Mouse (Mus musculus): ENCODE data around the gene Trappc6a. TPM values are rescaled to one million over a fixed set of nuclear protein-coding genes. Genes with fewer than 3 reads are reported as not detected.
A peak's percentile ranks its signal among the peaks of the same experiment; 100 is the strongest.

The Trappc6a gene
- total and polyA plus RNA-seq, 3 experiments: 41.1 to 201 (median 72.2) TPM

DNA sequence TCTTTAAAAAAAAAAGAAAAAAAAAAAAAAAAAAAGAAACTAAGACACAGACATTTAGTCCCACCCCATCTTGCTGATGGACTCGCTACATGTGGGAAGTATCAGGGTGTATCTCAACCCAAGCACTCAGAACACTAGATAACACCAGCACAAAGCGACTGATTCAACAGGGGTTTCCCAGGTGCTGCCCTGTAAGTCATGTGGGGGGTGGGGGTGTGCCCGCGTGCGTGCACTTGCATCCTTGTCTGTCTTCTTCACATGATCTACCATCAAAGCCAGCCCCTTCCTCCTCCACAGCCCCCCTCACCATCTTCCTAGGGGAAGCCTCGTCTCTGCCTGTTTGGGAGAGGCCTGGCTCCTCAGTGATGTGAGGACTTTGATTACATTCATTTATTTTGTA lies 4.2 kb downstream of the Trappc6a start:
- H3K27me3 ChIP-seq (replicated peaks): no peaks in the 10 kb centered on the region
- dilution Hi-C loops (cut with MboI; ENCODE audit: extremely low pct_ligation_motif_present, extremely low pct_unique_long_range_greater_than_20kb, low sequenced_read_pairs): no loop called here
- peak; percentile 89 for TF ChIP-seq BHLHE40 (IDR thresholded peaks at IDR 0.05; ENCODE audit: low read depth, low read length)
- TF ChIP-seq TBP (conservative IDR thresholded peaks at IDR 0.05; ENCODE audit: low read depth, low read length): no peak
- 0 out of 2 replicates have a peak, but pooled peaks have one; percentile 56 for TF ChIP-seq MYC (IDR thresholded peaks at IDR 0.05; ENCODE audit: low read depth, low read length)
- peak; percentile 25 for TF ChIP-seq ETS1 (conservative IDR thresholded peaks at IDR 0.05; ENCODE audit: low read depth, low read length)
- TF ChIP-seq USF1 (IDR thresholded peaks at IDR 0.05; ENCODE audit: low read depth, low read length): peak; percentile 24
- TF ChIP-seq ZC3H11A (IDR thresholded peaks at IDR 0.05; ENCODE audit: low read depth, low read length): no peak
- TF ChIP-seq ZNF384 (IDR thresholded peaks at IDR 0.05; ENCODE audit: low read depth, low read length): peak; percentile 74
- TF ChIP-seq EP300 (IDR thresholded peaks at IDR 0.05; ENCODE audit: low read length): 0 out of 2 replicates have a peak, but pooled peaks have one; percentile 32
- 0 out of 2 replicates have a peak, but pooled peaks have one; percentile 17 for TF ChIP-seq IRF4 (IDR thresholded peaks at IDR 0.05; ENCODE audit: low read depth, low read length)
- TF ChIP-seq TCF12 (IDR thresholded peaks at IDR 0.05; ENCODE audit: low read depth, low read length): no peak
- TF ChIP-seq ZMIZ1 (IDR thresholded peaks at IDR 0.05; ENCODE audit: low read depth, low read length): no peak
- no peak for TF ChIP-seq JUND (conservative IDR thresholded peaks at IDR 0.05; ENCODE audit: low read depth, low read length)
- TF ChIP-seq E2F4 (IDR thresholded peaks at IDR 0.05; ENCODE audit: insufficient replicate concordance, low read depth, low read length): no peak
- no peak for TF ChIP-seq CHD2 (IDR thresholded peaks at IDR 0.05; ENCODE audit: low read length)
- TF ChIP-seq HCFC1 (IDR thresholded peaks at IDR 0.05; ENCODE audit: low read depth, low read length): no peak
- TF ChIP-seq KAT2A (IDR thresholded peaks at IDR 0.05; ENCODE audit: insufficient replicate concordance, low read length): 0 out of 2 replicates have a peak, but pooled peaks have one; percentile 42
- peak; percentile 58; the same call in 1 of the 2 replicates for TF ChIP-seq MAX (IDR thresholded peaks at IDR 0.05; ENCODE audit: low read length)
- TF ChIP-seq MAFK (IDR thresholded peaks at IDR 0.05; ENCODE audit: insufficient replicate concordance, low read length): 0 out of 2 replicates have a peak, but pooled peaks have one; percentile 25
- peaks cover 30 to 72% of the 10 kb centered on the region in 2 experiments for H3K4me1 ChIP-seq (ENCODE audit: control insufficient read depth in 1 of 2, insufficient read depth in 2 of 2)
- H3K4me3 ChIP-seq (replicated peaks in 1 of 3; ENCODE audit: low read depth in 2 of 3, low read length in 2 of 3, poor library complexity in 1 of 3): peak overlapping the region in 1 of 3 experiments; percentile 17
- no peak overlapping the region; the same call in 1 of the 2 replicates for H3K9ac ChIP-seq (ENCODE audit: insufficient read depth, low read depth)
- H3K79me2 ChIP-seq (replicated peaks; ENCODE audit: control insufficient read depth, extremely low read depth, insufficient read depth, poor library complexity, severe bottlenecking): peaks cover 14% of the 10 kb centered on the region
- peaks cover 0 to 29% of the 10 kb centered on the region in 2 experiments for H3K36me3 ChIP-seq (replicated peaks in 1 of 2; ENCODE audit: control insufficient read depth in 1 of 2, insufficient read depth in 1 of 2, low read length in 1 of 2)
- peak; percentile 69 for DNase-seq (ENCODE audit: extremely low read depth)
- no peaks in the 10 kb centered on the region for H3K9me3 ChIP-seq (replicated peaks; ENCODE audit: low read length)
- H3K27ac ChIP-seq (ENCODE audit: insufficient read depth, low read depth): peak overlapping the region; percentile 69
- in situ Hi-C loops (cut with MboI; ENCODE audit: low pct_ligation_motif_present, low pct_unique_long_range_greater_than_20kb, low sequenced_read_pairs): no loop called here
- peak overlapping the region; percentile 54; the same call in 1 of the 2 replicates for H3K4me2 ChIP-seq (ENCODE audit: insufficient read depth, low read depth, poor library complexity, severe bottlenecking)

DNA sequence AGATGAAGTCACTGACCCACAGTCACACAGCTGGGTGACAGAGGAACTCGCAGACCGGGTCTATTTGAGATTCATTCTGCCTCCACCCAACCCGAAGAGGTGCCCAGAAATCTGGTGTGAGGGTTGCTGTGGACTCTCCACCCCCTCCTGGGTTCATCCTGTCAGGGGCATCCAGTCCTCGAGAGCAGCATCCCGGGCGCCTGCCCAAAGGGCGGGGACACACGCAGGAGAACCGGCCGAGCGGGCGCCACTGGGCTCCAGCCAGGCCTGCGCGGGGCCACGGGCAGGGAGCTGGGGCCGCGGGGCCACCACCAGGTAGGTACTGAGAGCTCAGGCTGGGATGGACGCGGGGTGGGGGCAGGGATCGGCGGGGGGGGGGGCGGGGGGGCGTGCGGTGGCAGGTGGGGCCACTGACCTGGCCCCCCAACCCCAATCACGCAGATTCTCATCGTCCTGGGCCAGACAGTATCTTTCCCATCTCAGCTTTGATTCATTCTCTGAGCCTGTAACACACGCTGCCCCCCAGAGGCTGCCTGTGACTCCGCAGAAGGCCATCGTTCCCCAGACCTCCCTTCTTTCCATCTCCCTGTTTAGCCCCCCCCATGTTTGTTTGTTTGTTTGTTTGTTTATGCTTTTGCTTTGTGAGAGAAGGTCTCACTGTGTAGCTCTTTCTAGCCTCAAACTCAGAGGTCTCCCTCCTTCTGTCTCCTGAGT lies 9.6 kb downstream of the Trappc6a start, which contains the start of gene Nkpd1:
Nkpd1 (plus strand) TSS at position 187 of the 714 bp plus-strand sequence.
- Histone ChIP-seq H3K9ac (ENCODE audit: insufficient read depth, low read depth) (0 out of 2 replicates have a peak within 1 kb of the TSS, but pooled peaks have one; percentile 8), H3K27ac (ENCODE audit: insufficient read depth, low read depth) (no peak within 1 kb of the TSS), H3K4me3 (replicated peaks in 1 of 3; ENCODE audit: low read depth in 2 of 3, low read length in 2 of 3, poor library complexity in 1 of 3) (peak within 1 kb of the TSS in 1 of 3 experiments; percentile 48), H3K27me3 (replicated peaks) (no peaks in the 10 kb centered on the region), H3K79me2 (replicated peaks; ENCODE audit: control insufficient read depth, extremely low read depth, insufficient read depth, poor library complexity, severe bottlenecking) (no peaks in the 10 kb centered on the region), H3K36me3 (replicated peaks in 1 of 2; ENCODE audit: control insufficient read depth in 1 of 2, insufficient read depth in 1 of 2, low read length in 1 of 2) (peaks cover under 1 to 44% of the 10 kb centered on the region in 2 experiments), H3K4me1 (ENCODE audit: control insufficient read depth in 1 of 2, insufficient read depth in 2 of 2) (peaks cover 21 to 64% of the 10 kb centered on the region in 2 experiments), H3K4me2 (ENCODE audit: insufficient read depth, low read depth, poor library complexity, severe bottlenecking) (peak within 1 kb of the TSS; percentile 46), H3K9me3 (replicated peaks; ENCODE audit: low read length) (peaks cover under 1% of the 10 kb centered on the region)
- DNase-seq (ENCODE audit: extremely low read depth): peak; percentile 27
- in situ Hi-C loops (cut with MboI; ENCODE audit: low pct_ligation_motif_present, low pct_unique_long_range_greater_than_20kb, low sequenced_read_pairs) (no loop called here), dilution Hi-C loops (cut with MboI; ENCODE audit: extremely low pct_ligation_motif_present, extremely low pct_unique_long_range_greater_than_20kb, low sequenced_read_pairs) (no loop called here)
- TF ChIP-seq EP300 (IDR thresholded peaks at IDR 0.05; ENCODE audit: low read length): no peak
- TF ChIP-seq ZNF384 (IDR thresholded peaks at IDR 0.05; ENCODE audit: low read depth, low read length): no peak
- no peak for TF ChIP-seq USF2 (conservative IDR thresholded peaks at IDR 0.05; ENCODE audit: low read depth, low read length)
- TF ChIP-seq CHD1 (IDR thresholded peaks at IDR 0.05; ENCODE audit: low read depth, low read length): no peak
- peak; percentile 46 for TF ChIP-seq SMC3 (IDR thresholded peaks at IDR 0.05; ENCODE audit: low read depth, low read length)
- no peak for TF ChIP-seq IRF4 (IDR thresholded peaks at IDR 0.05; ENCODE audit: low read depth, low read length)
- TF ChIP-seq JUND (conservative IDR thresholded peaks at IDR 0.05; ENCODE audit: low read depth, low read length): no peak
- no peak for TF ChIP-seq TCF12 (IDR thresholded peaks at IDR 0.05; ENCODE audit: low read depth, low read length)
- TF ChIP-seq MAZ (IDR thresholded peaks at IDR 0.05; ENCODE audit: low read depth, low read length): no peak
- no peak for TF ChIP-seq MXI1 (IDR thresholded peaks at IDR 0.05; ENCODE audit: low read depth, low read length)
- no peak for TF ChIP-seq USF1 (IDR thresholded peaks at IDR 0.05; ENCODE audit: low read depth, low read length)
- 0 out of 2 replicates have a peak, but pooled peaks have one; percentile 15 for TF ChIP-seq SIN3A (IDR thresholded peaks at IDR 0.05; ENCODE audit: low read length)
- no peak for TF ChIP-seq BHLHE40 (IDR thresholded peaks at IDR 0.05; ENCODE audit: low read depth, low read length)
- no peak for TF ChIP-seq MAFK (IDR thresholded peaks at IDR 0.05; ENCODE audit: insufficient replicate concordance, low read length)
- no peak for TF ChIP-seq MYC (IDR thresholded peaks at IDR 0.05; ENCODE audit: low read depth, low read length)
- no peak for TF ChIP-seq POLR2A (IDR thresholded peaks at IDR 0.05; ENCODE audit: low read depth, low read length)
- TF ChIP-seq NELFE (IDR thresholded peaks at IDR 0.05; ENCODE audit: low read depth, low read length): no peak
- TF ChIP-seq ETS1 (conservative IDR thresholded peaks at IDR 0.05; ENCODE audit: low read depth, low read length): no peak
- TF ChIP-seq CTCF (conservative IDR thresholded peaks at IDR 0.05 in 1 of 2, IDR thresholded peaks at IDR 0.05 in 1 of 2; ENCODE audit: low read depth in 2 of 2, low read length in 2 of 2): peak in 1 of 2 experiments; percentile 65; a peak in 2 of 4 replicates
- TF ChIP-seq TBP (conservative IDR thresholded peaks at IDR 0.05; ENCODE audit: low read depth, low read length): no peak
- TF ChIP-seq GABPA (IDR thresholded peaks at IDR 0.05; ENCODE audit: insufficient replicate concordance, low read depth, low read length): no peak
- no peak for TF ChIP-seq MAX (IDR thresholded peaks at IDR 0.05; ENCODE audit: low read length)
- no peak for TF ChIP-seq POLR2AphosphoS2 (IDR thresholded peaks at IDR 0.05; ENCODE audit: low read depth, low read length)
